Mouse (Mus musculus) adipocyte (in vitro differentiated cells): ENCODE data around the gene Zc3h12c.
A peak's percentile ranks its signal among the peaks of the same experiment; 100 is the strongest.
"Not testable (repeated sequence)": the region's sequence is repeated elsewhere in the genome, so short reads cannot be mapped to it uniquely, and the experiment has no call there.

Experiments
- DNase-seq: peaks from one replicate; pipeline ENCODE4 v3.0.0-alpha.2; 2016; ENCODE audit warnings: low spot score

Gene Zc3h12c

DNA sequence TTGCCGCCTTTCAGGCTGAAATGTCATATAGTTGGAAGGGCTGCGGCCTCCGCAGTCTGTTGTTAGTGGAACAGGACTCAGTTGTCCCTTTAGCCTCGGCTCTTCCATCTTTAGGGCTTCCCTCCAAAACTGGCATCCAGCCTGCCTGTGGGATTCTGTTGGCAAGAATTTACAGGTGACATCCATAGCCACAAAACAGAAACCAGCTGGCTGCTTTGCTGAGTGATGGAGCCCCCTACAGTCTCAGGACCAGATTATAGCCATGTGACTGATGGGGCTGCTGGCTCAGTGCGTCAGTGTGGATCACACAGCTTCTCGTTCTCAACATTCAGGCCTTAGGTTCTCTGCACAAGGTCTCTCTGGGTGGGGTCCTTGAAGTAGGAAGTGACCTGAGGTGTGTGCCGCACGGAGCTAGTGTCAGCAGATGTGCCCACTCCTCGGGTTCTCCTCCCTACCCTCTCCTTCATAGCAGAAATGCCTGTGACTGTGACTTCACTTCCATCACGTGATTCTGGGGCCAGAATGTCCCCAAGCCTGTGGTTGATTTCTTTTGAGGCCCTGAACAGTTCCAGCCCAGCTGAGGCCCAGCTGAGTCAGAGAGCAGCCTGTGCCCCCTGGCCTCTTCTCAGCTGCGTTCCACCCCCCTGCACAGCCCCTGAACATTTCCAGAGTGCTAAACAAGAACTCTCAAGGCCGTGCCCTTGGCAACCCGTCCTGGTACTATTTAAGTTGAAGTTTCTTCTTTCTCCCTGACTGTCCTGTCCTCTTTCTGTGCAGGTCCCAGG is 66.1 kb downstream of the Zc3h12c start:
- no peak for DNase-seq

DNA sequence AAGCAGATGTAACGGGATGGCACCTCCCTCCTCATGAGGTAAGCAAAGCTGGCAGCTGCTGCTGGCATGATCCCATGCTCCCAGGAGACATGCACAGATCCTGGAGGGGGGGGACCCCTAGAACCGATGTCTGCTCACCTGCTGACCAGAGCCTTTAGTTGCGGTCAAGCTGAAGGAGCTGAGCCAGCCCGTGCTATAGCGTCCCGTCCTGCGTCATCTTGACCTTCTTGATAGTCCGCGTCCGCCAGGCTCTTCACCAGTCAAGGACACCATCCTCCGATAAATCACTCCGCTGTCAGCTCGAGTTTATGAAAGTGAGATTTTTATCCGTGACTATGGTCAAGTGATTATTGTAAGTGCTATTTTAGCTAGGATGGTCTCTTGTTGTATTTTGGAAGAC is 67.9 kb downstream of the Zc3h12c start:
- DNase-seq: no peak

- DNase-seq: peak; percentile 77
Observed at GRCm38 (mm10) chr9:52098600-52098999, 69.8 kb downstream of the Zc3h12c start.

GRCm38 (mm10) chr9:52097386-52097785 is 71.0 kb downstream of the Zc3h12c start:
- DNase-seq: no peak

GRCm38 (mm10) chr9:52095666-52096065 is 72.7 kb downstream of the Zc3h12c start:
- no peak for DNase-seq

DNA sequence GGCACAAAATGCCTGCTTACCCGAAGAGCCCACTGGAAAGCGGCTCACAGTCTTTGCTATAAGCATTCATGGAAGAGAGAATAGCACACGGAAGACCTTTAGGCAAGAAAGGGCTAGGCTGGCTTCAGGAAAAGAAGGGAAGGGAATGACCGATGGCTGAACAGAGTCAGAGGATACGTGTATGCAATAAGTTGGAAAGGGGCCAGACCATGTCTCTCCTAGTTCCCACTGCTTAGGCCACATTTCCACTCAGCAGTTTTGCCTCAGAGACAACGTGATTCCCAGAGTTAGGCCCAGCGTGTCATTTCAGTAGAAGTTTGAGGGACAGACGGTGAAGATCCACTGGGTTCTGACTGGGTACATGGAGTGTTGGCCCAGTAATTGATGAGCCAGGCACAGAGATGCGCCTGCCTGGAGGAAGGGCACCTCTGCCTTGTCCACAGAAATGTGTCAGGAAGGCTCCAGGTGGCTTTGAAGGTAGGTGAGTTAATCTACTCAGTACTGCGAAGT is 73.8 kb downstream of the Zc3h12c start:
- peak; percentile 69 for DNase-seq

DNA sequence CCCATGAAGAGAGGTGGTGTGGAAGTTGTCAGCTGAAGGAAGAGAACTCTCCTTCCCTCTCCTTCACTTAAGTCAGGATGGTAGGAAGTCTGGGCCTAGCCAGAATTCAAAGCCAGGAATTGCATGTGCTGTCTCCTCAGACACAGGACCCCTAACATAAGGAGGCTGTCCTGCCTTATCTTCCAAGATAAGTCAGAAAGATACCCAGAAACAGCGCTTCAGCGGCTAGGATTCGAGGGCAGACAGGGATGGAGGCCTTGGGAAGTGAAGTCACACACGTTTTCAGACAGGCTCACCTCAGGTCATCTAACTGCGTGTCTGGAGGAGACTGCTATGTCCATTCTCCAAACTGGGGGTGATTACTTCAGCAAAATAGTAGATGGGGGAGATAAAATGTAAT is 74.4 kb downstream of the Zc3h12c start:
- no peak for DNase-seq

- DNase-seq: no peak
Observed at GRCm38 (mm10) chr9:52093108-52093507, 75.3 kb downstream of the Zc3h12c start.

- peak; percentile 58 for DNase-seq
Observed at GRCm38 (mm10) chr9:52092311-52092710, 76.1 kb downstream of the Zc3h12c start.

DNA sequence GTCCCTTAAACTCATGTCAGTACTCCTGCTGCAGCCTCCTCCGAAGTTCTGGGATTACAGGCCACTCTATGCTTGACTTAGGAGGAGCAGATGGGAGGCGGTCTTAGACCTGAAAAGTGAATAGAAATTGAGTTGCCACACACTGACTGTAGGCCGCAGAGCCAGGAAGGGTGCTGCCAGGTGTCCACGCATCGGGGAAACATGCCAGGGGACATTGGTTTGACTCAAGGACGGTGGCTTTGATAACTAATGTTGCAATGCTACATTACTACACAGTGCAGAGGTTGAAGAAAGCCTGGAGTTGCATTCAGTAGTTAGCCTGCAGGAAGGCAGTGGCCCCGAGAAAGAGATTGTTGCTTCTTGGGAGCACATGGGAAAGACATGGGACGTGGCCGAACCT is 76.6 kb downstream of the Zc3h12c start:
- peak; percentile 49 for DNase-seq

DNA sequence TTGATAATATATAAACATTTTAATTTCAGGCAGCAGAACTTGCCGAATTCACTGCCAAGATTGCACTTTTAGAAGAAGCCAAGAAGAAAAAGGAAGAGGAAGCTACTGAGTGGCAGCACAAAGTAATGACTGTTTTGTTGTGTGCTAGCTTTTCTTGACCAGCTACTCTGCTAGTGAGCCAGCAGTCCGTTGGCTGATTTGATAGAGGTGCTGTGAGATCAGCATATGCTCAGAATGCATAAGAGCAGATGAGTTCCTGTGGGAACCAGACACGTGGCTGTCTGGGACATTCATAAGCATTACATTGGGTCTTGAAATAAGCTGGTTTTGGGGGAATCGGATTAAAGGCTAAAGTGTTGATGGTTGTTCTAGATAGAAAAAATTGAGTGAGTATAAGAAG is 86.0 kb downstream of the Zc3h12c start:
- DNase-seq: no peak

DNA sequence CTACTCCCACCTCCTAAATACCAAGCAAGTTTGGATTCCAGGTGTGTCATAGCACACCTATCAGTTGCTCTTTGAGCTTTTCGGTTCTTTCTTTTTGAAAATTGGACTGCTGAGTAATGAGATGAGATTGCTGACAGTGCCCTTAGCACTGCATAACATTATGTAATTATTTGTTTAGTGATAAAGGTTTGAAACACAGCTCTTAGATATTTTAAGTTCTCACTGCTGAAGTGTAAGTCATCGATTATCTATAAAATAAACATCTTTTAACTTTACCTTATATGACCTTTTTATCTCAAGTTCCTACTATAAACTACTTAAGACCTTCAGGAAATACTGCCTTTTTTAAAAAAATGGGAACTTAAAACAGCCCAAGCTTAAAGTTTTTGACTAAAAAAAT is 86.4 kb downstream of the Zc3h12c start:
- no peak for DNase-seq

- peak; percentile 10 for DNase-seq
Observed at GRCm38 (mm10) chr9:52077692-52078091, 90.7 kb downstream of the Zc3h12c start.

GRCm38 (mm10) chr9:52076089-52076488 is 92.3 kb downstream of the Zc3h12c start:
- no peak for DNase-seq

GRCm38 (mm10) chr9:52072202-52072601 is 96.2 kb downstream of the Zc3h12c start:
- DNase-seq: no peak

- not testable (repeated sequence) for DNase-seq
Observed at GRCm38 (mm10) chr9:52071352-52071751, 97.0 kb downstream of the Zc3h12c start.

DNA sequence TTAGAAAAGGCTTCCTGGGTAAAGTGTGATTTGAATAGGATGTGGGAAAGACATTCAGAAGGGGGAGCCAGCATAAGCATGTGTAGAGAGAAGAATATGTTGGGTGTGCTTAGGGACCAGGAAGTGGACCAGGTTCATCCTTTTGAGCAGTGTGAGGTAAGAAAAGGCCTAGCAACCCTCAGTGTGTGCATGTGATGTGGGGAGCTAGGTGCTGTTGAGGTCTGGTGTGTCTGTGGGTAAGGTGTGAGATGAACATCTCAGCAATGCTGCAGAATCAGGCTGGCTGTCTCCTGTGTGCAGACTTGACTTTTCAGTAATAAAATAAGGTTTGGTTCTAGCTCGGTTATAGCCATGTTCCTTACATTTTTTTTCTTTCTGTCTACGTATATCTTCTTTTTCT is 98.3 kb downstream of the Zc3h12c start:
- no peak for DNase-seq
